Mouse (Mus musculus) frontal cortex, postnatal 10 days (tissue): ENCODE data around the gene Prkn.

Experiments used
- DNase-seq, 2 experiments: peaks; one replicate each; pipeline ENCODE4 v3.0.0; 2022; ENCODE audit warnings: low spot score in 2 of 2, mixed read lengths in 1 of 2

The Prkn gene

GRCm38 (mm10) chr17:11737905-11738304 lies 897.7 kb downstream of the Prkn start:
- no peak for DNase-seq

DNA sequence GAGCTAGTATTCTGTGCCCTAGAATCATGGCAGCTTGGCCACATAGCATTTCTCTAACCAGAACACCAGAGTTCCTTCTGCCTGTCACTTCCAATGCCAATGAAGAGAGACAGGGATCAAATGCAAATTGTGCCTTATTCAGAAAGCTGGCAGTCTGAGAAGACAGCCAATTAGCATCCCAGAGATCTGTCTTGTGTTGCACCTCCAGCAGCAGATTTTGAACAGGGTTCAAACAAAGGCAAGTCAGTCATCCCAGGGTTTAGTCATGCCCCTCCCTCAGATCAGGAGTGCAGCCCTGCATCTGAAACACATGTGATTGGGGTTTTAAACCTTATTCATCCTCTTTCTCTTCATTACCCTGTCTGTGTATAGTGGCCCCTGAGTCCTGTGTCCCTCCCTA lies 900.5 kb downstream of the Prkn start:
- DNase-seq = no peak

DNA sequence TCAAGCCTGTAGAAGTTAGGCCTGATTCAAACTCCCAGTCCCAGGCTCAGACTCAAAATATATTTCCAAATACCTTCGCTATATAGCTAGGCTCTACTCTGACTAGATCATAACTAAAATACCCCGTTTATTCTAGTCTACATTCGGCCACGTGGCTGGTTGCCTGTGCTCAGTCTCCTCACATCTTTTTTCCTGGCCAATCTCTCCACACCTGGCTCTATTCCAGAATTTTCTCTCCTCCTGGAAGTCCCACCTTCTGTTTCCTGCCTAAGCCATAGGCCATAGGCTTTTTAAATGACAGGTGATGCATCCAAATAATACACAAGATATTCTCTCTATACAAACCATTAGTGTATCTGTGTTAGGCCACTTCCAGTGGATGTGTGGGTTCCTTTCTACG lies 901.0 kb downstream of the Prkn start:
- no peak for DNase-seq

DNA sequence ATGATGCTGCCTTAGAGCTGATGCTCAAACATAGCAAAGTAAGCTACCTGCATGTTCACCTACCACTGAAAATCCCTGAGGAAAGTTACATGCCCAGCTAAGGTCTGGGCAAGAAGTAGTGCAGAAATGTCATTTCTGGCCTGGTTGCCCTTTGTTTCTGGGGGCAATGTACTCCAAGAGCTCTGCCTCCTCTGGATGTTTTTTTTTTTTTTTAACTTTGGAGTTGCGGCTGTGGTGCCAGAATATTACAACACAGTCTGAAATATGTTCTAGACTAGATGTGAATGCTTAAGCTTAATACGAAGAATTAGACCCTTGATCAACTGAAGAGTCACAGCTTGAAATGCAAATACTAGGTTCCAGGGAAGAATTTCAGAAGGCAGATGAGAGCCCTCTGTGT lies 911.1 kb downstream of the Prkn start:
- DNase-seq = no peak

DNA sequence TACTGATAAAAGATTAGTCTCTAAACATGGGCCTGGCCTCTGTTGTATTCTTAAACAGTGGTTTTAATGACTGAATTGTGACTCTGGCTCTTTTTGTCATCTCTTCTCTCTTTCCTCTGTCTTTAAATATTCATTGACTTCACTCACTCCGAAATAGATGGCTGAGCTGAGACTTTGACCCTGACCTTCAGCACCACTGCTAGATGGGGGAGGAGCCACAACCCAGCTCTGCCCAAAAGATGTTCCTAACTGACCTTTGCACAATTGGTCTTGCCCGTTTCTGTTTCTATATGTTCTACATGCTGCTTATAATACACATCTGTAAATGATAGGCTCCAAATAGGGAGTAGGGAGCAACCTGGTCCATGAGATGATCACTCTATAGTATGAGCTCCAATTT lies 912.5 kb downstream of the Prkn start:
- DNase-seq = no peak

DNA sequence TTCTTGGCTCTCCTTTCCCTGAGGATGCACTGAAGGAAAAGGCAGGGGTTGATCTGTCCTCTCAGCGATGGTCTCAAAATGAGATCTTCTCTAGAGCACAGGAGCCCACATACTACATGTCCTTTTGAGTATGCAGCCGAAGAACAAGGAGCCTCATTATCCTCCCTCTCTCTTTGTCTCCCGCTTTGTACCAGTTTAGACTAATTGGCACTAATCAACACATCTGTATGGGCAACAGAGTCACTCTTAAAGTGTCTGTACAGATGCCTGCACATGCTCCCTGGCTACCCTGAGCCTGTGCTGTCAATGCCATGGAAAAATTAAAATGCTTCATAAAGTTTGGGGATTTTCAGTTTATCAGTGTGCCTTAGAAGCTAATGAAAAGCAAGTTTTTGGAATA lies 924.9 kb downstream of the Prkn start:
- DNase-seq = no peak

GRCm38 (mm10) chr17:11765581-11765980 lies 925.4 kb downstream of the Prkn start:
- no peak for DNase-seq

GRCm38 (mm10) chr17:11767301-11767700 lies 927.1 kb downstream of the Prkn start:
- DNase-seq = no peak

DNA sequence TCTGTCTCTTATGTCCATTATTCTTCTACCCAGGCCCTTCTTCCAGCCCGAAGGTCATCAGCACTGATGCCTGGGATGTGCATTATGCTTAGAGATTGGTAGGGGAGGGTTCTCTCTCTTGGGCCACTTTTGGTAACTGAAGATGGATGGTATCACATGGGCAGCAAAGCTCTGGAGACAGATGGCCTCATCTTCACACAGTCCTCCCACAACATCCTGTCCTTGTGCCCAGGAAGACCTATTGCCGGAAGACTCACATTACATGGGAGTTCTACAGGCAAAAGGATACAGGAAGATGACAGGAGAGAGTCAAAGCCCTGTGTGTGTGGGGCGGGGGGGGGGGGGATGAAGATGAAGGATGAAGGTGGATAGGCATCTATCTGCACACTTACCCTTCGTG lies 928.2 kb downstream of the Prkn start:
- no peak for DNase-seq

- no peak for DNase-seq
Observed at GRCm38 (mm10) chr17:11768971-11769370, 928.8 kb downstream of the Prkn start.

DNA sequence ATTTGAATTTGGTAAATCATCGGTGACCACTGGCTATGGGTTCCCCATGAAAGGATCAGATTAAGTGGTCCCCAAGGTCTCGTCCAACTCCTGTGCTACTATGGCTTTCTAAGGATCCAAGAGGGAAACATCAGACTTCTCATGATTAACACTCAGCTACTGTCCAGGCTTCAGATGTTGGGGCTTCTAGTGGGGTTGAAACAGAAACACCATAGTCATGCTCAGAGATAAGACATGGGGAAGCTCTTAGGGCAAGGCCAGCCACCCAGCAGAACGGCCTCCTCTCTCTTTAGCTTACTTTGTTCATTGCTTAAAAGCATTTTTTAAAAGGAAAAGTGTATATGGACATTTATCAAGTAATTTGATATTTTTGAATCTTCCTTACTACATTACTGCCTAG lies 929.3 kb downstream of the Prkn start:
- DNase-seq = no peak

- DNase-seq = no peak
Observed at GRCm38 (mm10) chr17:11779547-11779946, 939.4 kb downstream of the Prkn start.

- DNase-seq = no peak
Observed at GRCm38 (mm10) chr17:11780005-11780404, 939.8 kb downstream of the Prkn start.

DNA sequence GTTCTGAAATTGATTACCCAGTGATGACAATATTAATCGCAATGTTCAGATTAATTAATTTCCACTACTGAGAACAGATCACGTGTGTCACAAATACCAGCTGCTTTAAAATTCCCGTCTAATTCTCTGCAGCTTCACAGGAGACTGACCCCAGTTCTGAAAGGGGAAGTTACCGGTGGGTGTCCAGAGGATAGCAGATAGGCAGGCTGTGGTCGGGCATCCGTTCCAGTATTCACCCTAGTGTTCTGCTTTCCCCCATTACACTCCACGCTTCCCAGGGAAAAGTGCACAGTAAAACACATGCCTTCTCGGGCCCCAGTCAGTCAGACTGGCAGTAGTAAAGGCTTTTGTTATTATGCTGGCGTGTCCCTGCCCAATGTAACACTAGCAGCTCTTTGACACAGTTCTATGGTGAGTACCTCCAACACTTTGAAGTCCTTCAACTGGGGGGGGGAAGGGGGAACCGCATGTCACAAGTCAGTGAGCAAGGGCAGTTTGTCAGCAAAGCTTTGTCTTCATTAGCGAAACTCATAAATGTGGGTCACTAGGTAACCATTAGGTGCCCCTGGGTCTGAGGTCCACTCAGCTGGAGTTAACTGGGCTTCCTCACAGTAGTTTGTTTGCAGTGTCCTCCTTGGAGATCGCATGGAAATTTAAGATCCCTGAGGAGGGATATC lies 940.8 kb downstream of the Prkn start:
- no peak for DNase-seq

DNA sequence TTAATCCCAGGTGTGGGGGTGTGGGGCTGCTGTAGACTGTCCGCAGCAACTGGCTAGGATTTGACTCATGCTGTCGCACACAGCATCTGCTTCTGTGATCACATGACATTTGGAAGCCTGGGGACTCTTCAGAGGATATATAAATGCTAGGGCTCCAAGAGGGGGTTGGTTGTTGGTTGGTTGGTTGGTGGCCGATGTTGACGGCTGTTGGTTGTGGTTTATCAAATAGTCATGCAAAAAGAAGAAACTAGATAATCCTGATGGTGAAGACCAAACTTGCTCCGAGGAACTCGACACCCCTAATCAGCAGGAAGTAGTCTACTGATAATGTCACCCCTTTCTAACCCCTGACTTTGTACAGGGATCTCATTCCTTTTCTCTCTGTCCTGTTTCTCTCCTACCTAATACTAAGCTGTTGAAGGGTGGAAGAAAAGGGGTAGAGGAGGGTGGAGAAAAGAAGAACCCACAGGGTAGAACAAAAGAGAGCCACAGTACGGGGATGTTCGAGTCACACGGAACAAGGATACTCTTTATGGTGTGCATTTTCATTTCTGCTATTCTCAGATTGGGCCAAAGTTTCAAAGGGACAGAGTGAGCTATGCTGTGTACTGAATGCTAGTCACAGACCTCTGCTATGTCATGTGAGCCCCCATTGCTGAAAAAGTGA lies 948.2 kb downstream of the Prkn start:
- DNase-seq = no peak

DNA sequence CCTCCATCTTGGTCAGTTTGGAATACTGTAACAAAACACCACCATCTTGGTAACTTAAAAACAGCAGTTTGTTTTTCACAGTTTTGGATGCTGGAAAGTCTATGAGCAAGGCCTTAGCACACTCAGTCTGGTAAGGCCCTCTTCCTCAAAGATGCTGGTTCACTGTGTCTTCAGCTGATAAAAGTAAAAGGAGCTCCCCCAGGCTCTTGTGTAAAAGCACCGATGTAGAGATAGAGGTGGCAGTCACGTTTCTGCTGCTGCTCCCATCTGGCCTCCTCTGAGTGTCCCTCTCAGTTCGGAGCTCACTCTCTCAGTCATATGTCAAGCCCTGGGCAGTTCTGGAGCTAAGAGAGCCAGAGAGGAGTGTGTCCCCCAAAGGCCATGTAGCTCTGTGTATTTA lies 955.8 kb downstream of the Prkn start:
- no peak for DNase-seq

GRCm38 (mm10) chr17:11801226-11801625 lies 961.0 kb downstream of the Prkn start:
- no peak for DNase-seq

DNA sequence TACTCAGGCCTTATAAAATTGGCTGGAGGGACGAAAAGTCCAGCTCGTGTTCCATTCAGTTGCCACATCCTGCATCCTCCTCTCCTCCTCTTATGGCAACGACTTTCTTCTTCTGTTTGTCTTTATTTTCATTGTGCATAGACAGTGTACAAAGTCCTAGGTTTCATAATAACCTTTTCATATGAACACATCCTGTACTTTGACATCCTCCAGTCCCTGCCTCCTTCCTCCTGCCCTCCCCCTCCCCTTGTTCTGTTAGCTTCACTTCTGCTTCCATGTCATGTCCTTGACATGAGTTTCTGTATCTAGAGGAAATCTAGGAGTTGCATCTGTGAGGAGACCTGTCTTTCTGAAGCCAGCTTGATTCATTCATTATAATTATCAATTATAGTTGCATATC lies 967.1 kb downstream of the Prkn start:
- DNase-seq = no peak

DNA sequence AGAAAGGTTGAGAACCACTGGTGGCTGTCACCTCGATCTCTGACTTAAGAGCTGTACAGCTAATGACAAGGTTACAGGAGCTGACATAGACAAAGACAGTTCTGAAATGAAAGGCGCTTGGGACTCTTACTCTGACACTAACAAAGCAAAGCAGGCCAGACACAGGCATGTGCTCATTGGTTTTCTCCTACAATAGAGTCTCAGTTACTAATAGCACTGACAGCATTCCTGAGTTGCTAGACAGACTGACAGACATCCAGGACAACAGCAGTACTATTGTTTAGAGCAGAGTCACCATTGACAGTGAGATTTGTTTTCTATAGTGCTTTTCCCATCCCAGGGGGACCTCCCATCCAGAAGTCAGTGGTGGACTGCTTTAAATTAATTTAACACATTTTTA lies 977.7 kb downstream of the Prkn start:
- no peak for DNase-seq

- DNase-seq = no peak
Observed at GRCm38 (mm10) chr17:11819506-11819905, 979.3 kb downstream of the Prkn start.

DNA sequence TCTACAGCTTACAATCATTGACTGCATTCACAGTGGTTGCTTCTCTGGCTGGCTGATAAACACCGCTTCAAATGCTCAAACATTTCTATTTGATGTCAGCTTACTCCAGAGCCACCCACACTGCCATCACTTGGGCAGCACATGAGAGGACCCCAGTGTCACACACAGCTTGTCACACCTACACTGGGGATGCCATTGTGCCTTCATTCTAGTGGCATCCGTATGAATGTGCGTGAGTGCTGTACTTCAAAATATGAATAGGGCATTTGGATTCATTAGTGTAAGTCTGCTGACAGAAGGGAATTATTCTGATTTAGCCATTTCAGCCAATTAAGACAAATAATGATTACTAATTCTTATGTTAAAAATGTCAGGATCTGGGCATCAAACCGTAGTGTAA lies 980.6 kb downstream of the Prkn start:
- DNase-seq = no peak

GRCm38 (mm10) chr17:11829501-11829900 lies 989.3 kb downstream of the Prkn start:
- DNase-seq = no peak

DNA sequence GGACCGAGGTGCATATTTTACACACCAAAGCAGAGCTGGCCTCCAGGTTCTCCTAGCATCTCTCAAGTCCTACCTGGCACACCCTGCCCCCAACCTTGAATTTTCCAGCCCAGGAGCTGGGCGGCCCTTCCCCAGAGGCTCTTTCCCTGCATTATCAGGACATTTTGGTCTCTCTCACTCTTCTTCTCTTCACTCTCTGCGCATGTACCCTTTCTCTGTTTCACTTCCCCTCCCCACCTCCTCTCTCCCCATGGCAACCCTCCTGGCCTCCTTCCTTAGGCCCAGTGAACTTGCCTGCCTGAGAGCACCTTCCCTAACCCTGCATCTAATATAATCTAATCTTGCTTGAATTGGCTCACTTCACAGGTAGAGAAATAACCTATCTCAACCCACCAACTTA lies 996.9 kb downstream of the Prkn start:
- DNase-seq = no peak

DNA sequence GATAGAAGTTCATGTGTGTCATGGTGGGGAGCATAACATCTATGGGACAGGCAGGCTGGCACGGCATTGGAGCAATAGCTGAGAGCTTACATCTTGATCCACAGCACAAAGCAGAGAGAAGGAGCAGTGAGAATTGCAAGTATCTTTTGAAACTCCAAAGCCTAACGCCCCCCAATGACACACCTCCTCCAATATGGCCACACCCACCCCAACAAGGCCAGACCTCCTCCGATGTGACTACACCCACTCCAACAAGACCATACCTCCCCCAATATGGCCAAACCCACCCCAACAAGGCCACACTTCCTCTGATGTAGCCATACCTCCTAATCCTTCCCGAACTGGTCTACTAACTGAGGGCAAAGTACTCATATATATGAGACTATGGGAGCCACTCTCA lies 1004.3 kb downstream of the Prkn start:
- no peak for DNase-seq
